Mouse (Mus musculus) liver, embryonic 14.5 days (tissue): ENCODE data around the gene Inhbe. TPM values are rescaled to one million over a fixed set of nuclear protein-coding genes. Genes with fewer than 3 reads are reported as not detected.
"Not testable (repeated sequence)": the region's sequence is repeated elsewhere in the genome, so short reads cannot be mapped to it uniquely, and the experiment has no call there.

Source experiments
- ATAC-seq: fragments of 200-750 bp; cut with Nextera tagmentation; 2 replicates; pipeline ENCODE4 v1.8.0; 2017; ENCODE audit warnings: moderate number of reproducible peaks, mild to moderate bottlenecking, moderate library complexity; ENCODE audit not compliant: insufficient read depth
- DNase-seq, 3 experiments: peaks; one replicate each; pipeline ENCODE4 v3.0.0-alpha.2; 2012 to 2013; ENCODE audit warnings: low read depth in 3 of 3, low spot score in 3 of 3
- H3K27ac ChIP-seq: fragments of 300-500 bp; sonication (generic); 2 replicates; pipeline ENCODE4 v1.5.1; 2014; ENCODE audit warnings: moderate library complexity, mild to moderate bottlenecking, control low read depth, inconsistent platforms
- H3K27me3 ChIP-seq: fragments of 300-500 bp; sonication (generic); 2 replicates; pipeline ENCODE4 v1.6.1; 2014; ENCODE audit warnings: mild to moderate bottlenecking, low read length, moderate library complexity; ENCODE audit not compliant: control insufficient read depth, insufficient read depth
- H3K36me3 ChIP-seq: fragments of 300-500 bp; sonication (generic); replicated peaks from 2 replicates; pipeline ENCODE4 v1.6.1; 2014; ENCODE audit warnings: low read depth; ENCODE audit not compliant: control insufficient read depth, insufficient read depth
- H3K4me1 ChIP-seq, 2 experiments: fragments of 200-500 bp in 1 of 2; fragments of 300-500 bp in 1 of 2; sonication (generic) in 1 of 2; replicated peaks; 2 replicates each; pipeline ENCODE4 v1.6.1; 2012 to 2014; ENCODE audit warnings: antibody characterized with exemption in 1 of 2, inconsistent platforms in 1 of 2, low read length in 1 of 2; ENCODE audit not compliant: control insufficient read depth in 2 of 2, insufficient read depth in 2 of 2
- H3K4me2 ChIP-seq: fragments of 300-500 bp; sonication (generic); 2 replicates; pipeline ENCODE4 v1.6.1; 2014; ENCODE audit warnings: low read depth, mild to moderate bottlenecking, control low read depth, moderate library complexity
- H3K4me3 ChIP-seq, 2 experiments: fragments of 200-500 bp in 1 of 2; fragments of 300-500 bp in 1 of 2; sonication (generic) in 1 of 2; 2 replicates each; pipeline ENCODE4 v1.5.1; 2012 to 2014; ENCODE audit warnings: low read depth in 2 of 2, low read length in 2 of 2, mild to moderate bottlenecking in 2 of 2, control low read depth in 1 of 2, inconsistent platforms in 1 of 2, moderate library complexity in 1 of 2; ENCODE audit not compliant: insufficient read depth in 1 of 2
- H3K9ac ChIP-seq: fragments of 300-500 bp; sonication (generic); replicated peaks from 2 replicates; pipeline ENCODE4 v1.6.1; 2014; ENCODE audit warnings: mild to moderate bottlenecking, control low read depth, moderate library complexity
- H3K9me3 ChIP-seq: fragments of 300-500 bp; sonication (generic); 2 replicates; pipeline ENCODE4 v1.6.1; 2016; ENCODE audit warnings: low read length, mixed read lengths; ENCODE audit not compliant: control insufficient read depth
- CTCF ChIP-seq: IDR thresholded peaks from 2 replicates; pipeline ENCODE4 v1.5.1; 2016; ENCODE audit warnings: antibody characterized with exemption, low read depth, control low read depth
- EP300 ChIP-seq: IDR thresholded peaks from 2 replicates; pipeline ENCODE4 v1.6.1; 2016; ENCODE audit warnings: antibody characterized with exemption, low read depth
- WGBS: fragments of 180-500 bp; shearing (Covaris S2); extraction: QIAGEN DNeasy Blood & Tissue Kit; methylation state at CpG from one replicate; pipeline ENCODE4 v1.1.7; 2014; ENCODE audit not compliant: insufficient replicate concordance; 5-methylcytosine and 5-hydroxymethylcytosine counted together
- polyA plus RNA-seq, 2 experiments: library from polyadenylated mRNA; depleted of rRNA in 1 of 2; stranded (reverse) in 1 of 2; unstranded in 1 of 2; fragments of >200 nt; fragmentation: Nextera tagmentation in 1 of 2; extraction: Ambion mirVana in 1 of 2; gene quantifications; 2 replicates each; pipeline versions ENCODE4 v1.2.1 to v1.2.3; 2012 to 2014

The Inhbe gene
- polyA plus RNA-seq, 2 experiments = 0.38 to 0.59 TPM

DNA sequence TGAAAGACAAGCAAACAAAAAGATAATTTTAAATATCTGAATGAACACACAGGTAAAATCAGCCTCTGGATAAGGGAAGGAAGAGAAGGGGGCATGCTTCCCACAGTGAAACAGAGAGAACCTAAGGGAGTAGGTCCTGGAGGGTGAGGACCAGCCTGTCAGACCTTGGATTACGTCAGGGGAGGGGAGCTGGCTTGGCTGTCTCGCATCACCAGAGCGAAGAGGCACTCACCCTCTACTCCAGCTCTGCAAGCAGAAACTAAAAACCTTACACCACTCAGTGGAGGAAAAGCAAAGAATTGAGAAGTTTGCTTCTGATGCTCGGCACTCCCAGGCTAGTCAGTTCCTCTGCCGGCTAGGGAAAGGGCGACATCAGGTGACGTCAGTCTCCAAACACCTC is 34.2 kb downstream of the Inhbe start:
- TF ChIP-seq EP300 (no peak), CTCF (no peak)
- peaks cover 3 to 21% of the 10 kb centered on the region in 2 experiments for H3K4me1 ChIP-seq
- no peak for DNase-seq

DNA sequence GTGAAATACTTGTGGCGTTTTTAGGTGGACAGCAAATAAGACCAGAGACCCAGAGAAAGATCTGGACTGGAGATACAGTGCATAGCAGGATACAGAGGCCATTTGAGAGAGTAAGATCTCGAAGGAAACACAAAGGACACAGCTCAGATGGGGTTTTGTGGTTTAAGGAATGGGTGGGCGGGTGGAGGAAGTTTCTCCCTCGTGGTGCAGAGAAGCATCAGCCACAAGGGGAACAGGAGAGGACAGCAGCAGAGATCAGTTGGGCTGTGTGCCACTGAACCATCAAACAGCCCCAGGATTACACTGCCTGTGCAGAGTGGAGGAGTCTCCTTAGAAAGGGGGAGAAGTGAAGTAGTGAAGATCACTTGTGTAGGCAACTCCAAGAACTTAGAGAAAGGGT is 36.2 kb downstream of the Inhbe start:
- no peak overlapping the region for H3K9ac ChIP-seq
- no peaks in the 10 kb centered on the region for H3K36me3 ChIP-seq
- no peak for ATAC-seq
- H3K27me3 ChIP-seq = no peaks in the 10 kb centered on the region
- H3K27ac ChIP-seq = no peak overlapping the region
- H3K4me1 ChIP-seq = peaks cover 1 to 20% of the 10 kb centered on the region in 2 experiments; a peak in 3 of 4 replicates
- TF ChIP-seq EP300 (no peak), CTCF (no peak)
- no peak for DNase-seq
- no peak overlapping the region for H3K4me2 ChIP-seq
- H3K9me3 ChIP-seq = no peaks in the 10 kb centered on the region
- WGBS = 19% methylated on average over 4 of the region's 4 CpGs
- no peak overlapping the region for H3K4me3 ChIP-seq

More for the DNA sequence above, 34.2 kb downstream of the Inhbe start:
- Histone ChIP-seq H3K9me3 (no peaks in the 10 kb centered on the region), H3K27ac (no peak overlapping the region), H3K27me3 (no peaks in the 10 kb centered on the region), H3K4me3 (no peak overlapping the region), H3K9ac (no peak overlapping the region), H3K4me2 (no peak overlapping the region), H3K36me3 (no peaks in the 10 kb centered on the region)
- no peak for ATAC-seq
- 73% methylated on average over 7 of the region's 7 CpGs for WGBS

- H3K4me3 ChIP-seq = no peak overlapping the region
- H3K4me2 ChIP-seq = no peak overlapping the region
- peaks cover 8 to 27% of the 10 kb centered on the region in 2 experiments for H3K4me1 ChIP-seq
- no peak for TF ChIP-seq CTCF
- no peak for TF ChIP-seq EP300
- H3K36me3 ChIP-seq = no peaks in the 10 kb centered on the region
- H3K27ac ChIP-seq = peak overlapping the region; percentile 6
- ATAC-seq = peak; percentile 68
- no peaks in the 10 kb centered on the region for H3K9me3 ChIP-seq
- H3K9ac ChIP-seq = no peak overlapping the region
- WGBS = 19% methylated on average over 2 of the region's 2 CpGs
- H3K27me3 ChIP-seq = no peaks in the 10 kb centered on the region
- no peak for DNase-seq
Measured at GRCm38 (mm10) chr10:127317277-127317676, 36.9 kb downstream of the Inhbe start.

DNA sequence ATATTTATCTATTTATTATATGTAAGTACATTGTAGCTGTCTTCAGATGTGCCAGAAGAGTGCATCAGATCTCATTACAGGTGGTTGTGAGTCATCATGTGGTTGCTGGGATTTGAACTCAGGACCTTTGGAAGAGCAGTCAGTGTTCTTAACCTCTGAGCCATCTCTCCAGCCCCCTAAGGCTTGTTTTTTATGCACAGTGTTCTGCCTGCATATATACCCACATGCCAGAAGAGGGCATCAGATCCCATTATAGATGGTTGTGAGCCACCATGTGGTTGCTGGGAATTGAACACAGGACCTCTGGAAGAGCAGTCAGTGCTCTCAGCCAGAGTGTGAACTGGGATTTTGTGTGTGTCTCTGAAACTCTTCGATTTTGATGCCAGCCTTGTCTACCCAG is 39.3 kb downstream of the Inhbe start:
- H3K27ac ChIP-seq, ATAC-seq, H3K9me3 ChIP-seq, H3K9ac ChIP-seq, H3K36me3 ChIP-seq, H3K27me3 ChIP-seq, H3K4me3 ChIP-seq, H3K4me2 ChIP-seq, DNase-seq: not testable (repeated sequence)
- H3K4me1 ChIP-seq = peaks cover 15 to 33% of the 10 kb centered on the region in 2 experiments
- 68% methylated on average over 1 of the region's 1 CpGs for WGBS
- 0 out of 2 replicates have a peak, but pooled peaks have one; percentile 21 for TF ChIP-seq CTCF

- Histone ChIP-seq H3K36me3 (peaks cover 14% of the 10 kb centered on the region), H3K4me1 (peaks cover 16 to 34% of the 10 kb centered on the region in 2 experiments)
- DNase-seq, H3K9me3 ChIP-seq, H3K9ac ChIP-seq, H3K27me3 ChIP-seq, H3K4me2 ChIP-seq, ATAC-seq, H3K27ac ChIP-seq, H3K4me3 ChIP-seq: not testable (repeated sequence)
- 87% methylated on average over 5 of the region's 5 CpGs for WGBS
Measured at GRCm38 (mm10) chr10:127313516-127313915, 40.7 kb downstream of the Inhbe start.
